Mouse (Mus musculus): ENCODE measurements around the gene Hnrnph1. TPM values are rescaled to one million over a fixed set of nuclear protein-coding genes. Genes with fewer than 3 reads are reported as not detected.

Hnrnph1 gene
- 390 and 401 TPM in 2 replicates for polyA plus RNA-seq (2015; fragmentation: Nextera tagmentation; extraction: Ambion mirVana)

GRCm38 (mm10) chr11:50376911-50377891 is at the start of gene Hnrnph1:
TSS of gene Hnrnph1 (plus strand) at chr11:50376990.
- Histone ChIP-seq H3K9me3 (replicated peaks) (no peaks in the 10 kb centered on the region), H3K4me1 (peaks cover 27% of the 10 kb centered on the region), H3K4me3 (replicated peaks) (peak within 1 kb of the TSS; percentile 94), H3K4me2 (peak within 1 kb of the TSS; percentile 94), H3K27ac (replicated peaks) (peak within 1 kb of the TSS; percentile 99), H3K9ac (replicated peaks) (peak within 1 kb of the TSS; percentile 100), H3K27me3 (replicated peaks) (no peaks in the 10 kb centered on the region), H3K36me3 (peaks cover 8% of the 10 kb centered on the region)
- peak; percentile 93 for ATAC-seq (ENCODE audit: low FRiP score)
- under 1% methylated on average over 76 of the region's 76 CpGs for WGBS

GRCm38 (mm10) chr11:50328075-50328625 is 48.6 kb upstream of the Hnrnph1 start:
- no peak for ATAC-seq (ENCODE audit: low FRiP score)
- 90% methylated on average over 3 of the region's 3 CpGs for WGBS
- Histone ChIP-seq H3K27me3 (replicated peaks) (no peaks in the 10 kb centered on the region), H3K36me3 (no peaks in the 10 kb centered on the region), H3K27ac (replicated peaks) (no peak overlapping the region), H3K4me2 (no peak overlapping the region), H3K9me3 (replicated peaks) (no peaks in the 10 kb centered on the region), H3K4me1 (peaks cover 21% of the 10 kb centered on the region), H3K4me3 (replicated peaks) (no peak overlapping the region), H3K9ac (replicated peaks) (no peak overlapping the region)

- no peak overlapping the region for H3K4me2 ChIP-seq
- H3K4me1 ChIP-seq: peaks cover 9% of the 10 kb centered on the region
- no peaks in the 10 kb centered on the region for H3K27me3 ChIP-seq (replicated peaks)
- 94% methylated on average over 1 of the region's 1 CpGs for WGBS
- no peaks in the 10 kb centered on the region for H3K36me3 ChIP-seq
- H3K4me3 ChIP-seq (replicated peaks): no peak overlapping the region
- no peaks in the 10 kb centered on the region for H3K9me3 ChIP-seq (replicated peaks)
- H3K27ac ChIP-seq (replicated peaks): no peak overlapping the region
- ATAC-seq (ENCODE audit: low FRiP score): no peak
- no peak overlapping the region for H3K9ac ChIP-seq (replicated peaks)
Measured at GRCm38 (mm10) chr11:50329378-50329777, 47.4 kb upstream of the Hnrnph1 start.

GRCm38 (mm10) chr11:50333181-50333580 is 43.6 kb upstream of the Hnrnph1 start:
- H3K27ac ChIP-seq (replicated peaks): no peak overlapping the region
- no peaks in the 10 kb centered on the region for H3K4me1 ChIP-seq
- no peaks in the 10 kb centered on the region for H3K36me3 ChIP-seq
- no peak overlapping the region for H3K4me3 ChIP-seq (replicated peaks)
- ATAC-seq (ENCODE audit: low FRiP score): no peak
- no peak overlapping the region for H3K4me2 ChIP-seq
- H3K27me3 ChIP-seq (replicated peaks): no peaks in the 10 kb centered on the region
- no peaks in the 10 kb centered on the region for H3K9me3 ChIP-seq (replicated peaks)
- 92% methylated on average over 3 of the region's 3 CpGs for WGBS
- H3K9ac ChIP-seq (replicated peaks): no peak overlapping the region

- Histone ChIP-seq H3K27me3 (replicated peaks) (no peaks in the 10 kb centered on the region), H3K9me3 (replicated peaks) (no peaks in the 10 kb centered on the region), H3K4me1 (no peaks in the 10 kb centered on the region), H3K4me2 (no peak overlapping the region), H3K4me3 (replicated peaks) (no peak overlapping the region), H3K27ac (replicated peaks) (no peak overlapping the region), H3K9ac (replicated peaks) (no peak overlapping the region), H3K36me3 (no peaks in the 10 kb centered on the region)
- 36% methylated on average over 1 of the region's 1 CpGs for WGBS
- ATAC-seq (ENCODE audit: low FRiP score): no peak
Measured at GRCm38 (mm10) chr11:50336126-50336525, 40.7 kb upstream of the Hnrnph1 start.

GRCm38 (mm10) chr11:50336891-50337290 is 39.9 kb upstream of the Hnrnph1 start:
- H3K4me1 ChIP-seq: no peaks in the 10 kb centered on the region
- H3K27ac ChIP-seq (replicated peaks): no peak overlapping the region
- WGBS: 78% methylated on average over 4 of the region's 4 CpGs
- H3K9me3 ChIP-seq (replicated peaks): no peaks in the 10 kb centered on the region
- H3K27me3 ChIP-seq (replicated peaks): no peaks in the 10 kb centered on the region
- H3K36me3 ChIP-seq: no peaks in the 10 kb centered on the region
- no peak overlapping the region for H3K9ac ChIP-seq (replicated peaks)
- ATAC-seq (ENCODE audit: low FRiP score): no peak
- no peak overlapping the region for H3K4me3 ChIP-seq (replicated peaks)
- H3K4me2 ChIP-seq: no peak overlapping the region

- H3K4me3 ChIP-seq (replicated peaks): no peak overlapping the region
- ATAC-seq (ENCODE audit: low FRiP score): no peak
- H3K36me3 ChIP-seq: no peaks in the 10 kb centered on the region
- no peak overlapping the region for H3K27ac ChIP-seq (replicated peaks)
- no peaks in the 10 kb centered on the region for H3K4me1 ChIP-seq
- H3K27me3 ChIP-seq (replicated peaks): no peaks in the 10 kb centered on the region
- WGBS: 82% methylated on average over 4 of the region's 4 CpGs
- H3K4me2 ChIP-seq: no peak overlapping the region
- H3K9ac ChIP-seq (replicated peaks): no peak overlapping the region
- H3K9me3 ChIP-seq (replicated peaks): no peaks in the 10 kb centered on the region
Measured at GRCm38 (mm10) chr11:50345486-50345885, 31.3 kb upstream of the Hnrnph1 start.

GRCm38 (mm10) chr11:50346256-50347032 is 30.3 kb upstream of the Hnrnph1 start:
- Histone ChIP-seq H3K27ac (replicated peaks) (no peak overlapping the region), H3K4me3 (replicated peaks) (no peak overlapping the region), H3K4me1 (no peaks in the 10 kb centered on the region), H3K9me3 (replicated peaks) (no peaks in the 10 kb centered on the region), H3K9ac (replicated peaks) (no peak overlapping the region), H3K27me3 (replicated peaks) (no peaks in the 10 kb centered on the region), H3K36me3 (no peaks in the 10 kb centered on the region), H3K4me2 (no peak overlapping the region)
- WGBS: 90% methylated on average over 9 of the region's 9 CpGs
- ATAC-seq (ENCODE audit: low FRiP score): no peak

- Histone ChIP-seq H3K9me3 (replicated peaks) (no peaks in the 10 kb centered on the region), H3K36me3 (no peaks in the 10 kb centered on the region), H3K9ac (replicated peaks) (no peak overlapping the region), H3K4me1 (0 out of 2 replicates have a peak, but pooled peaks cover 2% of the 10 kb centered on the region), H3K4me2 (no peak overlapping the region), H3K27me3 (replicated peaks) (no peaks in the 10 kb centered on the region), H3K4me3 (replicated peaks) (no peak overlapping the region), H3K27ac (replicated peaks) (no peak overlapping the region)
- no peak for ATAC-seq (ENCODE audit: low FRiP score)
- 72% methylated on average over 2 of the region's 2 CpGs for WGBS
Measured at GRCm38 (mm10) chr11:50352177-50352576, 24.6 kb upstream of the Hnrnph1 start.

- Histone ChIP-seq H3K27me3 (replicated peaks) (0 out of 2 replicates have a peak, but pooled peaks cover 4% of the 10 kb centered on the region), H3K27ac (replicated peaks) (no peak within 1 kb of the TSS), H3K4me3 (replicated peaks) (no peak within 1 kb of the TSS), H3K36me3 (no peaks in the 10 kb centered on the region), H3K4me1 (peaks cover 10% of the 10 kb centered on the region; the same call in 1 of the 2 replicates), H3K4me2 (no peak within 1 kb of the TSS), H3K9me3 (replicated peaks) (no peaks in the 10 kb centered on the region), H3K9ac (replicated peaks) (no peak within 1 kb of the TSS)
- no peak for ATAC-seq (ENCODE audit: low FRiP score)
Measured at GRCm38 (mm10) chr11:50354162-50354561, 22.6 kb upstream of the Hnrnph1 start, which contains the start of gene Cby3. TSS of gene Cby3 (plus strand) at chr11:50354462.

- H3K4me1 ChIP-seq: peaks cover 16% of the 10 kb centered on the region
- H3K9ac ChIP-seq (replicated peaks): no peak overlapping the region
- no peak overlapping the region for H3K4me3 ChIP-seq (replicated peaks)
- 0 out of 2 replicates have a peak, but pooled peaks cover 4% of the 10 kb centered on the region for H3K27me3 ChIP-seq (replicated peaks)
- H3K27ac ChIP-seq (replicated peaks): no peak overlapping the region
- H3K4me2 ChIP-seq: no peak overlapping the region
- no peaks in the 10 kb centered on the region for H3K36me3 ChIP-seq
- no peaks in the 10 kb centered on the region for H3K9me3 ChIP-seq (replicated peaks)
- ATAC-seq (ENCODE audit: low FRiP score): no peak
- WGBS: 58% methylated on average over 3 of the region's 3 CpGs
Measured at GRCm38 (mm10) chr11:50354851-50355250, 21.9 kb upstream of the Hnrnph1 start.

All from neural tube, embryonic 15.5 days (tissue).